Mouse (Mus musculus): Measurements from ENCODE around the gene Cask. TPM values are rescaled to one million over a fixed set of nuclear protein-coding genes. Genes with fewer than 3 reads are reported as not detected.

Cask gene
- polyA plus RNA-seq, 1 experiment, result 5.7 TPM

DNA sequence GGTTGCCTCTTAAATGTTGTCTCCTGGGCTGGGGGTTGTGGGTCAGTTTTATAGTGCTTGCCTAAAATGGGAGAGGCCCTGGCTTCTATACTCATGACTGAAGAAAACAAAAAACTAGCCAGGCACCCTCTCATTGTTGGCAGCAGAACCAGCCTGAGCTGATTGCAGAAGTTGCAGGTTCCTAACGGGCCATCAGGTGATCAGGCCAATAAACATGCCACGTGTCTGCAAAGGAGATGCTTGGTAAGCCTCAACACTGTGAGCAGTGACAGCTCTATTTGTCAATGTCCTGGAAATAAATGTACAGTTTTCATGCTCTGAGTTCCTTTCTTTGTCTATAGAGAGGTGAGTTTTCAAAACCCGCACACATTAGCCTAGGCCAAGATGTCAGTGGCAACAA lies 362.2 kb downstream of the Cask start:
- Histone ChIP-seq H3K4me1 (ENCODE audit: control insufficient read depth, insufficient read depth, low read length) (no peaks in the 10 kb centered on the region), H3K27me3 (replicated peaks; ENCODE audit: control insufficient read depth, insufficient read depth, low read length) (no peaks in the 10 kb centered on the region), H3K27ac (ENCODE audit: insufficient read depth, low read depth, low read length) (no peak overlapping the region), H3K36me3 (ENCODE audit: control insufficient read depth, insufficient read depth, low read length) (no peaks in the 10 kb centered on the region), H3K4me3 (ENCODE audit: insufficient read depth, low read depth, low read length) (no peak overlapping the region)
- TF ChIP-seq POLR2A (IDR thresholded peaks at IDR 0.05; ENCODE audit: low read depth, low read length), result no peak
- TF ChIP-seq CTCF (conservative IDR thresholded peaks at IDR 0.05; ENCODE audit: insufficient read depth, insufficient read length, low read depth, low read length), result no peak
- DNase-seq, result no peak
- WGBS, result 80% methylated on average over 3 of the region's 3 CpGs

DNA sequence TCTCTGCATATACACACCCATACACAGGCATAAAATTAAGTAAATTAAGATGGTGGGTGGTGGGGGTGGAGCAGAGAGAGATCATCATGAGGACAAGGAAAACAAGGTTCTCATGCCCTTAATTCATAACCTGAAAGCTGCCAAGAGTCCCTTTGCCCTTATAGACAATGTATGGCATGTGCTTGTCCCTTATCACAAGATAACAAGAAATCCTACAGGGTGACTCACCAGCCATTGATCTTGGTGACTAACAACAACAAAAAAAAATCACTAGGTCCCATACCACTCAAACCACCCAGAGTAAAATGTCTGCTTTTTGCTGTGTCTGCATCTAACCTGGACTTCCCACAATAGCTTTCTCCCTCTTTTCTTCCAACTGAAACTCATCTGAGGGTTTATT lies 366.7 kb downstream of the Cask start:
- H3K27me3 ChIP-seq (replicated peaks; ENCODE audit: control insufficient read depth, insufficient read depth, low read length), result no peaks in the 10 kb centered on the region
- no peak overlapping the region for H3K27ac ChIP-seq (ENCODE audit: insufficient read depth, low read depth, low read length)
- no peak for DNase-seq
- no peaks in the 10 kb centered on the region for H3K36me3 ChIP-seq (ENCODE audit: control insufficient read depth, insufficient read depth, low read length)
- TF ChIP-seq CTCF (conservative IDR thresholded peaks at IDR 0.05; ENCODE audit: insufficient read depth, insufficient read length, low read depth, low read length) (no peak), POLR2A (IDR thresholded peaks at IDR 0.05; ENCODE audit: low read depth, low read length) (no peak)
- no peaks in the 10 kb centered on the region for H3K4me1 ChIP-seq (ENCODE audit: control insufficient read depth, insufficient read depth, low read length)
- no peak overlapping the region for H3K4me3 ChIP-seq (ENCODE audit: insufficient read depth, low read depth, low read length)

DNA sequence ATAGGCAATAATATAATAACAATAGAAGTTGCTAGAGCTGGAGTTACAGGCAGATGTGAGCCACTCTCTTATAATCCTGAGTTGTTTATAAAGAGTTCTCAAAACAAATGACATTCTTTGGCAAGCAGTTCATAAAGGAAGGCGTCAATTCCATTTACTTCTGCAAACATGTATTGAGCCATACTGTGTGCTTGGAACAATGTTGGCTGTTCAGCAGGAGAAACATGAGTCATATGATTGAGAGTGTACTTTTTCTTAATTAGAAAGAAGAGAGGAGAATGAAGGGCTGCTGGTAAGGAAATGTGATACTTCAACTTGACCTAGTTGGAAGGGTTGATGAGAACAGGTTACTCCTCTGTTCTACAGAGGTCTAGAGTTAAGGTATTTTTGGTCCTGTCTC lies 368.6 kb downstream of the Cask start:
- no peak overlapping the region for H3K27ac ChIP-seq (ENCODE audit: insufficient read depth, low read depth, low read length)

DNA sequence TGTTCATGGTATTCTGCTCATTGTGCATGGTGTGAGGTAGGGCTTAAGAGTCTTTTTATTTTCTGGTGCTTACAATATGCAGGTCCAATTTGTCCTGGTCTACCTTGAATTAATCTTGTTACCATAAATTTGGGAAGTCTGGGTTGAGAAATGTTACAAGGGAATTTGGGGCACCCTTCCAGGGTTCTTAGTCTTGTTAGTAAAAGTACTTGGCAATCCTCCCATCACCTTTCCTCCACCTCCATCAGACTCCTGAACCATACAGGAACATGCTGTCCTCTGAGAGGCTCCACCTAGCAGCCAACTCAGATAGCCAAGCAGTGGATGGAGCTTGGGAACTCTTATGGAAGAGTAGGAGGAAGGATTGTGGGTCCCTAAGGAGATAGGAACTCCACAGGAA lies 371.6 kb downstream of the Cask start:
- no peaks in the 10 kb centered on the region for H3K27me3 ChIP-seq (replicated peaks; ENCODE audit: control insufficient read depth, insufficient read depth, low read length)
- H3K4me3 ChIP-seq (ENCODE audit: insufficient read depth, low read depth, low read length), result no peak overlapping the region
- H3K36me3 ChIP-seq (ENCODE audit: control insufficient read depth, insufficient read depth, low read length), result no peaks in the 10 kb centered on the region
- H3K27ac ChIP-seq (ENCODE audit: insufficient read depth, low read depth, low read length), result no peak overlapping the region
- no peak for TF ChIP-seq CTCF (conservative IDR thresholded peaks at IDR 0.05; ENCODE audit: insufficient read depth, insufficient read length, low read depth, low read length)
- H3K4me1 ChIP-seq (ENCODE audit: control insufficient read depth, insufficient read depth, low read length), result no peaks in the 10 kb centered on the region
- DNase-seq, result no peak

More for the DNA sequence above, 368.6 kb downstream of the Cask start:
- Histone ChIP-seq H3K27me3 (replicated peaks; ENCODE audit: control insufficient read depth, insufficient read depth, low read length) (no peaks in the 10 kb centered on the region), H3K4me1 (ENCODE audit: control insufficient read depth, insufficient read depth, low read length) (no peaks in the 10 kb centered on the region), H3K4me3 (ENCODE audit: insufficient read depth, low read depth, low read length) (no peak overlapping the region), H3K36me3 (ENCODE audit: control insufficient read depth, insufficient read depth, low read length) (no peaks in the 10 kb centered on the region)
- 75% methylated on average over 1 of the region's 1 CpGs for WGBS
- DNase-seq, result no peak
- TF ChIP-seq CTCF (conservative IDR thresholded peaks at IDR 0.05; ENCODE audit: insufficient read depth, insufficient read length, low read depth, low read length) (no peak), POLR2A (IDR thresholded peaks at IDR 0.05; ENCODE audit: low read depth, low read length) (no peak)

DNA sequence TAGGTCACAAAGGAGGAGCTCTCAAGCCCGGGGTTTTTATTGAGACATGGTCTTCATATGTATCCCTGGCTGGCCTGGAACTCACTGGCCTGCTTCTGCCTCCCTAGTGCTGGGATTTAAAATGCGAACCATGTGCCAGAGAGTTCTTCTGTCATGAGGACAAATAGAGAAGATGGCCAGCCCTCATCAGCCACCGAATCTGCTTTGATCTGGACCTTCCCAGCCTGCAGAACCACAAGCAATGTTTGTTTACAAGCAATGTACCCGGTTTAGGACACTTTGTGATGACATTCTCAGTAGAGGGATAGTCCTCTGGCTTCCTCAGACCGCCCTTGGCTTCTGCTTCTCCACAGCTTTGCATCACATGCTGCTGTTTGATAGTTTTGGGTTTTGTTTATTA lies 372.9 kb downstream of the Cask start:
- TF ChIP-seq CTCF (conservative IDR thresholded peaks at IDR 0.05; ENCODE audit: insufficient read depth, insufficient read length, low read depth, low read length), result no peak
- TF ChIP-seq POLR2A (IDR thresholded peaks at IDR 0.05; ENCODE audit: low read depth, low read length), result no peak
- H3K36me3 ChIP-seq (ENCODE audit: control insufficient read depth, insufficient read depth, low read length), result no peaks in the 10 kb centered on the region
- H3K4me3 ChIP-seq (ENCODE audit: insufficient read depth, low read depth, low read length), result no peak overlapping the region
- no peaks in the 10 kb centered on the region for H3K4me1 ChIP-seq (ENCODE audit: control insufficient read depth, insufficient read depth, low read length)
- DNase-seq, result no peak
- H3K27me3 ChIP-seq (replicated peaks; ENCODE audit: control insufficient read depth, insufficient read depth, low read length), result no peaks in the 10 kb centered on the region
- H3K27ac ChIP-seq (ENCODE audit: insufficient read depth, low read depth, low read length), result no peak overlapping the region
- WGBS, result 55% methylated on average over 5 of the region's 5 CpGs

DNA sequence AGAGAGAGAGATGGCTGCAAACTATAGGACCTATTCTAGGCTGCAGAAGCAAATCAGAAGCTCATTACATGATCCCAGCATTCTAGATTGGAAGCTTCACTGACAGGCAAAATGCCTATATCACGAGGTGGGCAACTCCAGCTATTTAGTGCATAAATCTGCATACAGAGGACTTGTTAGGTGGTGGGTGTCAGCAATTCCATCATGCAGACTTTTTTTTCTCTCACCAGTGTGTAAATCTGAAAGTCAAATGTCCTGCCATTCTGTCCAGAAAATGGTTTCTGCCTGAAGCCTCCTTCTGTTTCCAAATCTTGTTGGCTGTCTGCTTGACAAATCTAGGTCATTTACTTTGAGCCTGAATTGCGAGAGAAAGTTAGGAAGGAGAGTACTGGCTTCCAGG lies 373.6 kb downstream of the Cask start:
- no peak for TF ChIP-seq CTCF (conservative IDR thresholded peaks at IDR 0.05; ENCODE audit: insufficient read depth, insufficient read length, low read depth, low read length)
- WGBS, result 62% methylated on average over 2 of the region's 2 CpGs

DNA sequence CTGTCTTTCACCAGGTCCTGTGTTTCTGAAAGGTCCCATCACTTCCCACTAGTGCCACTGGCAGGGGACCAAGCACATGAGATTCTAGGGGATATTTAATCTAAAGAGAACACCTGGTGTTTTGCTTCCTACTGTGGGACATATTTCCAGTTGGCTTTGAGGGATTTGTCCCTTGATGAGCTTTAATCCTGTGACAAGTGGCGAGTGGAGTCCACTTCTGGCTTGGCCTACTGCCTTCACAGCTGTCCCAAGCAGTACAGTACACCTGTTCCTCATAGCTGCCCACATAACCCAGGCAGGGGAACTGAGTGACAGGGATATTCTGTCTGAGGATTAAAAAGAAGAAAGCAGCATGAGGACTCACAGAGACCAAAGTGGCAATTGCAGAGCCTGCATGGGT lies 375.8 kb downstream of the Cask start:
- Histone ChIP-seq H3K27ac (ENCODE audit: insufficient read depth, low read depth, low read length) (no peak overlapping the region), H3K36me3 (ENCODE audit: control insufficient read depth, insufficient read depth, low read length) (no peaks in the 10 kb centered on the region), H3K4me1 (ENCODE audit: control insufficient read depth, insufficient read depth, low read length) (no peaks in the 10 kb centered on the region), H3K27me3 (replicated peaks; ENCODE audit: control insufficient read depth, insufficient read depth, low read length) (no peaks in the 10 kb centered on the region), H3K4me3 (ENCODE audit: insufficient read depth, low read depth, low read length) (no peak overlapping the region)
- no peak for TF ChIP-seq CTCF (conservative IDR thresholded peaks at IDR 0.05; ENCODE audit: insufficient read depth, insufficient read length, low read depth, low read length)
- no peak for TF ChIP-seq POLR2A (IDR thresholded peaks at IDR 0.05; ENCODE audit: low read depth, low read length)
- 96% methylated on average over 1 of the region's 1 CpGs for WGBS
- DNase-seq, result no peak

More for the DNA sequence above, 373.6 kb downstream of the Cask start:
- H3K4me3 ChIP-seq (ENCODE audit: insufficient read depth, low read depth, low read length), result no peak overlapping the region
- H3K27ac ChIP-seq (ENCODE audit: insufficient read depth, low read depth, low read length), result no peak overlapping the region
- no peaks in the 10 kb centered on the region for H3K27me3 ChIP-seq (replicated peaks; ENCODE audit: control insufficient read depth, insufficient read depth, low read length)
- H3K36me3 ChIP-seq (ENCODE audit: control insufficient read depth, insufficient read depth, low read length), result no peaks in the 10 kb centered on the region
- no peak for DNase-seq
- H3K4me1 ChIP-seq (ENCODE audit: control insufficient read depth, insufficient read depth, low read length), result no peaks in the 10 kb centered on the region

GRCm38 (mm10) chrX:13472751-13473225 lies 378.4 kb downstream of the Cask start:
- H3K4me3 ChIP-seq (ENCODE audit: insufficient read depth, low read depth, low read length), result no peak overlapping the region
- no peak for TF ChIP-seq CTCF (conservative IDR thresholded peaks at IDR 0.05; ENCODE audit: insufficient read depth, insufficient read length, low read depth, low read length)
- TF ChIP-seq POLR2A (IDR thresholded peaks at IDR 0.05; ENCODE audit: low read depth, low read length), result no peak
- 73% methylated on average over 4 of the region's 4 CpGs for WGBS
- H3K27ac ChIP-seq (ENCODE audit: insufficient read depth, low read depth, low read length), result no peak overlapping the region
- peak; percentile 33 for DNase-seq
- H3K4me1 ChIP-seq (ENCODE audit: control insufficient read depth, insufficient read depth, low read length), result no peaks in the 10 kb centered on the region
- H3K27me3 ChIP-seq (replicated peaks; ENCODE audit: control insufficient read depth, insufficient read depth, low read length), result no peaks in the 10 kb centered on the region
- no peaks in the 10 kb centered on the region for H3K36me3 ChIP-seq (ENCODE audit: control insufficient read depth, insufficient read depth, low read length)
